Mouse (Mus musculus) midbrain, embryonic 11.5 days (tissue): ENCODE data around the gene Txndc16. TPM values are rescaled to one million over a fixed set of nuclear protein-coding genes. Genes with fewer than 3 reads are reported as not detected.
A peak's percentile ranks its signal among the peaks of the same experiment; 100 is the strongest.

ENCODE experiments used
- ATAC-seq: fragments of 200-750 bp; cut with Nextera tagmentation; 2 replicates; pipeline ENCODE4 v1.8.0; 2017; ENCODE audit warnings: moderate TSS enrichment, moderate library complexity; ENCODE audit not compliant: low FRiP score
- DNase-seq: peaks from one replicate; pipeline ENCODE4 v3.0.0; 2015; ENCODE audit warnings: low spot score; ENCODE audit errors: missing footprints
- H3K27ac ChIP-seq: fragments of 300-500 bp; sonication (generic); 2 replicates; pipeline ENCODE4 v1.5.1; 2014; ENCODE audit warnings: low read depth, low read length
- H3K27me3 ChIP-seq: fragments of 300-500 bp; sonication (generic); 2 replicates; pipeline ENCODE4 v1.6.1; 2014; ENCODE audit warnings: mild to moderate bottlenecking, low read length, moderate library complexity, mixed read lengths; ENCODE audit not compliant: control insufficient read depth, insufficient read depth
- H3K36me3 ChIP-seq: fragments of 300-500 bp; sonication (generic); 2 replicates; pipeline ENCODE4 v1.6.1; 2014; ENCODE audit warnings: mild to moderate bottlenecking, low read length, moderate library complexity, mixed read lengths; ENCODE audit not compliant: control insufficient read depth, insufficient read depth
- H3K4me1 ChIP-seq: fragments of 300-500 bp; sonication (generic); 2 replicates; pipeline ENCODE4 v1.6.1; 2014; ENCODE audit warnings: low read length; ENCODE audit not compliant: control insufficient read depth, insufficient read depth
- H3K4me2 ChIP-seq: fragments of 300-500 bp; sonication (generic); 2 replicates; pipeline ENCODE4 v1.6.1; 2014; ENCODE audit warnings: mild to moderate bottlenecking, moderate library complexity
- H3K4me3 ChIP-seq: fragments of 300-500 bp; sonication (generic); 2 replicates; pipeline ENCODE4 v1.5.1; 2014; ENCODE audit warnings: low read depth, low read length
- H3K9ac ChIP-seq: fragments of 300-500 bp; sonication (generic); 2 replicates; pipeline ENCODE4 v1.6.1; 2014; ENCODE audit warnings: low read length
- H3K9me3 ChIP-seq: fragments of 300-500 bp; sonication (generic); 2 replicates; pipeline ENCODE4 v1.6.1; 2016; ENCODE audit warnings: low read length; ENCODE audit not compliant: control insufficient read depth
- WGBS: fragments of 180-500 bp; shearing (Covaris S2); extraction: QIAGEN DNeasy Blood & Tissue Kit; methylation state at CpG from one replicate; pipeline ENCODE4 v1.1.7; 2014; 5-methylcytosine and 5-hydroxymethylcytosine counted together
- polyA plus RNA-seq: library from polyadenylated mRNA; unstranded; fragments of >200 nt; fragmentation: Nextera tagmentation; extraction: Ambion mirVana; gene quantifications from 2 replicates; pipeline ENCODE4 v1.2.1, GENCODE M21; 2014

The Txndc16 gene
- 23.5 and 24.6 TPM in 2 replicates for polyA plus RNA-seq

DNA sequence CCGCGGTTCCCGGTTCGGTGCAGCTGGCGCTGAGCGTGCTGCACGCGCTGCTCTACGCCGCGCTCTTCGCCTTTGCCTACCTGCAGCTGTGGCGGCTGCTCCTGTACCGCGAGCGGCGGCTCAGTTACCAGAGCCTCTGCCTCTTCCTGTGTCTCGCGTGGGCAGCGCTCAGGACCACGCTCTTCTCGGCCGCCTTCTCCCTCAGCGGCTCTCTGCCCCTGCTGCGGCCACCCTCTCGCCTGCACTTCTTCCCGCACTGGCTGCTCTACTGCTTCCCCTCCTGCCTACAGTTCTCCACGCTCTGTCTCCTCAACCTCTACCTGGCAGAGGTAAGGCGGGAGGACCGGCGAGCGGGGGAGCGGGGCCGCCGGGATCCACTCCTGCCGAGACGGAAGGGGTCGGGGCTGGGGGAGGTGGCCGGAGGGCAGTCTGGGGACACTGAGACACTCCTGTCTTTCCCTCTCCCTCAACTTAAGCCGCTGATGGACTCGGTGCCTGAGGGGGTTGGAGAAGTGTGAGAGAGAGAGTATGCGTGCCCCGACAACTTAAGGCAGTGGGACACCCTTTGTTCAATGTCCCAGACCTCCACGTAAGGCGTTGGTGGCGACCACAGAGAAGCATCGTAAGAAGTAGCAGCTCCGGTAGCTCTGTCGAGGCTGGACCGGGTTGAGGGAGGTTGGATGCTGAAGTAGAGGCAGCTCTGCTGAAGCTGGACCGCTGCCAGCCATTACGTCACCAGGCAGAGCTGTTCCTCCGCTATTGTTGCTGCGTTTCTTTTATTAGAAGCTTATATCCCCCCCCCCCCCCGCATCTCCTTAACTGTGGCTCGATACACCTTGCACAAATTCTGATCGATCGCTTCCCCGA lies at the start of gene Txndc16:
Txndc16 (minus strand) TSS at position 239 of the 867 bp plus-strand sequence.
- H3K4me2 ChIP-seq = peak within 1 kb of the TSS; percentile 82
- peak within 1 kb of the TSS; percentile 95 for H3K27ac ChIP-seq
- peaks cover 5% of the 10 kb centered on the region for H3K4me1 ChIP-seq
- H3K4me3 ChIP-seq = peak within 1 kb of the TSS; percentile 85
- ATAC-seq (peak; percentile 47), DNase-seq (peak; percentile 98)
- H3K36me3 ChIP-seq = no peaks in the 10 kb centered on the region
- WGBS = under 1% methylated on average over 59 of the region's 59 CpGs
- H3K27me3 ChIP-seq = no peaks in the 10 kb centered on the region
- peak within 1 kb of the TSS; percentile 92 for H3K9ac ChIP-seq
- no peaks in the 10 kb centered on the region for H3K9me3 ChIP-seq

DNA sequence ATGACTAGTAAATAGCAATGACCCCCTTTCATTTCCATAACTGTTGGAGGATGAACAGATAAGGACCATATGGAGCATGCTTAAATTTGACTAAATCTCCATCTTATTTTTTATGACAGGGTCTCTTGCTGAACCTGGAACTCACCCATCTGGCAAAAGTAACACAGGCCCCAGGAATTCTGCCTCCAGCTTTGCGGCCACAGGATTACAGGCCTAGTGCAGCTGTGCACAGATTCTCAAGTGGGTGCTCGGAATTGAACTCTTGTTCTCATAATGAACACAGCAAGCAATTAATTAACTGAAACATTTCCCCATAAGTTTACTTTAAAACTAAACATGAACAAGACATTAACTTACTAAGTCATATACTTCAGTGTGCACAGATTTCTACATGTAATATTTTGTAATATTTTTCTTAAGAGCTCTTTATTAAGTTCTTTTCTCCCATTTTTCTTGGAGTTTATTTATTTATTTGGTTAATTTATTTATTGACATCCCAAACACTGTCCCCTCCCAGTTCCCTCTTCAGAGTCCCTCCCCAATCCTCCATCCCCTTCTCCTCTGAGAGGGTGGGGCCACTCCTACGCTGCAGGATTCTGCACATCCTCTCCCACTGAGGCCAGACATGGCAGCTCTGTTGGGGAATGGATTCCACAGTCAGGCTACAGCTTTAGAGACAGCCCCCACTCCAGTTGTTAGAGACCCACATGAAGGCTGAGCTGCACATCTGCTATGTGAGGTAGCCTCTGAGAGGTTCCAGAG lies 43.9 kb upstream of the Txndc16 start:
- Histone ChIP-seq H3K27ac (no peak overlapping the region), H3K9me3 (no peaks in the 10 kb centered on the region), H3K36me3 (no peaks in the 10 kb centered on the region), H3K27me3 (no peaks in the 10 kb centered on the region), H3K9ac (no peak overlapping the region), H3K4me2 (no peak overlapping the region), H3K4me1 (no peaks in the 10 kb centered on the region), H3K4me3 (no peak overlapping the region)
- DNase-seq (no peak), ATAC-seq (no peak)
- WGBS = 81% methylated on average over 3 of the region's 3 CpGs

DNA sequence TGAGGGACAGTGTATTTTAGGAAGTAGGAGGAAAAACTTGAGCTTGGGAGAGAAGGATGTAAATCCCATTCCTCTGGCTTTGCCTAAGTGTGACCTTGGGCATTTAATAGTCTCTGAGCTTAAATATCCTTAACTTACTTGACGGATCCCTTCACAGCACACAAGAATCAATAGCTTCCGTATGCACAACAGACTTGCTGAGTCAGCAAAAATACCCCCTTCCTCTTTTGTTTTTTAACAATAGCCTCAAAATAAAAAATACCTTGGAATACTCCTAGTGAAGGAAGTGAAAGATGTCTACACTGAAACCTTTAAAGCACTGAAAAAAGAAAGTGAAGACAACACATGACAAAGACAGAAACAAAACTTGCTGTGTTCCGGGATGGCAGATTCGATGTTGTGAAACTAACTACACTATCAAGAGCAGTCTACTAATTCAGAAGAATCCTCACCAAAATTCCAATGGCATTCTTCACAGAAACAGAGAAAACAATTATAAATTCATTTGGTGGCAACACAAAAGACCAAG lies 31.5 kb upstream of the Txndc16 start:
- H3K9me3 ChIP-seq = no peaks in the 10 kb centered on the region
- no peaks in the 10 kb centered on the region for H3K27me3 ChIP-seq
- DNase-seq = no peak
- H3K4me1 ChIP-seq = no peaks in the 10 kb centered on the region
- no peaks in the 10 kb centered on the region for H3K36me3 ChIP-seq
- WGBS = 96% methylated on average over 4 of the region's 4 CpGs
- ATAC-seq = no peak
- no peak overlapping the region for H3K4me2 ChIP-seq
- H3K4me3 ChIP-seq = no peak overlapping the region
- no peak overlapping the region for H3K9ac ChIP-seq
- no peak overlapping the region for H3K27ac ChIP-seq

DNA sequence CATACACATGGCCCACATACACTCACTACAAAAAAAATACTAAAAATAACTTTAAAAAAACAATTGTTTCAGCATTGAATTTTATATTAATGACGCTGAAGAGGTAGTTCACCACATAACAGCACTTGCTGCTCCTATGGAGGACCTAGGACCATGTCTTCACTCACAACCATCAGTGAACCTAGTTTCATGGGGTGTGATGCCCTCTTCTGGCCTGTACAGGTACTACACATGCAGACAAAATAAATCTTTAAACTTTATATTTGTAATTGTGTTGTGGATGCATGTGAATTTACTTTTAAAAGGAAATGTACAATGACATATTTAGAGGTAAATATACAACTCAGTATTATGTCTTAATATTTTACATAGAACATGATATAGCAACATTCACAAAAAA lies 21.5 kb upstream of the Txndc16 start:
- DNase-seq (no peak), ATAC-seq (0 out of 2 replicates have a peak, but pooled peaks have one; percentile 27)
- H3K27me3 ChIP-seq = no peaks in the 10 kb centered on the region
- no peak overlapping the region for H3K9ac ChIP-seq
- no peak overlapping the region for H3K4me3 ChIP-seq
- no peak overlapping the region for H3K4me2 ChIP-seq
- H3K36me3 ChIP-seq = no peaks in the 10 kb centered on the region
- no peak overlapping the region for H3K27ac ChIP-seq
- no peaks in the 10 kb centered on the region for H3K4me1 ChIP-seq
- WGBS = 48% methylated on average over 1 of the region's 1 CpGs
- H3K9me3 ChIP-seq = no peaks in the 10 kb centered on the region

DNA sequence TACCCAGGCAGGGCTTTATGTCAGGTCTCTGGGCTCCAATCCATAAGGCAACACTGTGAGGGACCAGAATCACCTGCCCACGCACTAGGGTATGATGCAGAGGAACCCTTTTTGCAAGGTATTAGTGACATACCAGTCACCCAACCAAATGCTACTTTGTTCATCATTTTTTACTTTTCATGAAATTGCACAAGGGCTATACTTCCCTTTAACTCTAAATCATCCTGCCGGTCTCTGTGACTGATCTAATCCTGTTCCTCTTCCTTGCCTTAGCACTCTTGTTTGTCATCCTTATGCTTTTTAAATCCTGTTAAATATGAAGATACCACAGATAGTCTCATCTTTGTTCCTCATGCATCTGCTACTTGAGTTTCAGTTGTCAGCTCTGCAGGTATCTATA lies 18.9 kb upstream of the Txndc16 start:
- Histone ChIP-seq H3K36me3 (no peaks in the 10 kb centered on the region), H3K27ac (no peak overlapping the region), H3K27me3 (no peaks in the 10 kb centered on the region), H3K9ac (no peak overlapping the region), H3K4me2 (no peak overlapping the region), H3K4me1 (no peaks in the 10 kb centered on the region), H3K4me3 (no peak overlapping the region), H3K9me3 (no peaks in the 10 kb centered on the region)
- WGBS = 85% methylated on average over 2 of the region's 2 CpGs
- DNase-seq (no peak), ATAC-seq (no peak)

DNA sequence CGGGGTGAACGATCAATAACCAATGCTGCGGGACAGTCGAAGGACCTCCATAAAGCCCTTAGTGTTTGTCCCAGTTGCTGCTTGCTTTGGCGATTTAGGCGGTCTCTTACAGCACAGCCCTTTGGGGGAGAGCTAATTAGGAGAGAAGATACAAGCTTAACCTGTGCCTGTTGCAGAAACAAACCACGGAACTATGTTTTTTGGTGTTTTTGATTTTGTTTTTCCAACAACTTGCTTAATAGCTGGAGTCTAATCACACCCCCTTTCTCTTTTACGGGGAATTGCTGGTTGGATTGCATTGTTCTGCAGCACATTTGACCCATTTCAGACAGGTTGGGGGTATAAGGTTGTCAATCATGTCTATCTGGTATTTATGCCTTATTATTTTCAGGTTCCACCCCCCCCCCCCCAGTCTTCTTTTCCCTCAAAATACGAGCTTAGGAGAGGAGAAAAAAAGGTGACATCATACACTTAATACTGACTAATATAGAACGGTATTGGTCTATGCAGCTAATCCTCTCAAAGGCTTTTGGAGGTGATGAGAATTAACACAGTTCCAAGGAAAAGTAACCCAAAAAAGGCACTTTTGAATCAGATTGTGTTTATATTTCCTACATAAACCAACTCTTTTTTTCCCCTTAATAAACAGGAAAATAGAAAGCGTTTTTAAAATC lies 966 bp upstream of the Txndc16 start:
- Histone ChIP-seq H3K4me1 (peaks cover 5% of the 10 kb centered on the region), H3K27ac (peak overlapping the region; percentile 95), H3K27me3 (no peaks in the 10 kb centered on the region), H3K4me2 (peak overlapping the region; percentile 82), H3K9me3 (no peaks in the 10 kb centered on the region), H3K9ac (peak overlapping the region; percentile 92), H3K36me3 (no peaks in the 10 kb centered on the region), H3K4me3 (peak overlapping the region; percentile 85)
- DNase-seq (no peak), ATAC-seq (peak; percentile 3; the same call in 1 of the 2 replicates)
- 7% methylated on average over 11 of the region's 11 CpGs for WGBS

DNA sequence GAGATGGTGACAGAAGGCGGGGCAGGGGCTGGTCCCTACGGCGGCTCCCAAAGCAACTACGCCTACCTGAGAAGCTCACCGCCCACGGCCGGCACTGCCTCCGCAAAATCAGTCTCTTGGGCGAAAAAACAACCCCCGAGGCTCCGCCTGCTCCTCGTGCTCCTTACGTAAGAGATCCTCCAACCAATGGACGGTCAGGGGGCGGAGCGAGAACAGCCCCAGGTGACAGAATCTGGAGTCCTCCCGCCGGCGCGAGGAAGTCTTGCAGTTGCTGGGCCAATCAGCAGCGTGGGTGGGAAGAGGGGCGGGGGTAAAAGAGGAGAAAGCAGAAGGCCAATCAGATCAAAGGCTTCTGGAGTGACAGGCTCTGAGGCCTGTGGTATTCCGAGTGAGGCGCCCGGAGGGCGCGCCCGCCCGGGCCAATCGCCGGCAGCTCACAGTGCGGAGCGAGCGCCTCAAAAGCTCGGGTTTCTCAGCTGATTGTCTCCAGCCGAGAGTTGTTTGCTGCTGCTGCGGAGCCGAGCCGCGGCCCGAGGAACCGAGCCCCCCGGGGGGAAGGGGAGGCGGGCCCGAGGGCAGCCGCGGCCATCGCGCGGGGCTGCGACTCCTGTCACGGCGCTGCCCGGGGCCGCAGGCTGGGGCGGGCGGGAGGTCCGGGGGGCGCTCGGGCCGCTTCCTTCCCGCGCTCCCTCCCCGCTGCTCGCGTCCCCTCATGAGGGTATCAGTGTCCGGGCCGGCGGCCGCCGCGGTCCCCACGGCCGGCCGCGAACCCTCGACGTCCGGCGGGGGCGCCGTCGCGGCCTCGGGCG lies 643 bp downstream of the Txndc16 start, which contains the start of gene Gpr137c:
Gpr137c (plus strand) TSS at position 437 of the 809 bp plus-strand sequence.
- Histone ChIP-seq H3K4me3 (peak within 1 kb of the TSS; percentile 85), H3K36me3 (no peaks in the 10 kb centered on the region), H3K4me1 (peaks cover 5% of the 10 kb centered on the region), H3K9ac (peak within 1 kb of the TSS; percentile 92), H3K4me2 (peak within 1 kb of the TSS; percentile 82), H3K9me3 (no peaks in the 10 kb centered on the region), H3K27me3 (no peaks in the 10 kb centered on the region), H3K27ac (peak within 1 kb of the TSS; percentile 95)
- under 1% methylated on average over 74 of the region's 86 CpGs for WGBS
- peak; percentile 97 for DNase-seq
- peak; percentile 98 for ATAC-seq

DNA sequence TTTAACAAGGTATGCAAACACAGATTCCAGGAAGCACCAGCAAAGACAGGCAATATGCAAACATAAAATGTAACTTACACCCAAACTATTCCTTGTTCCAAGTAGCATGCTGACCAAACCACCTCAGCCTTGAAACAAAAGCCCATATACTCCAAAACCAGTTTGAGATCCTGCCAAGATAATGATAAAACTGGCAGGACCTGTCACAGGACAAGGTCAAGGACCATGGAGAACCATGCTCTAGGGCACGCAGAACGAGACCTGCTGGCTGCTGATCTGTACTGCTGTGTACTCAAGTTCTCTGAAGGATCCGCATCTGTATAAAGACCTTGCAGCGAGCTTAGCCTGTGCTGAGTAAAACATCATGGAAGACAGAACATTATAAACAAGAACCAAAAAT lies 2.4 kb downstream of the Txndc16 start:
- Histone ChIP-seq H3K4me1 (peaks cover 5% of the 10 kb centered on the region), H3K9ac (no peak overlapping the region), H3K27ac (no peak overlapping the region), H3K27me3 (no peaks in the 10 kb centered on the region), H3K9me3 (no peaks in the 10 kb centered on the region), H3K4me3 (no peak overlapping the region), H3K36me3 (no peaks in the 10 kb centered on the region), H3K4me2 (no peak overlapping the region)
- WGBS = 91% methylated on average over 4 of the region's 4 CpGs
- ATAC-seq (no peak), DNase-seq (no peak)
